Mouse (Mus musculus): ENCODE results near the gene Shd. TPM values are rescaled to one million over a fixed set of nuclear protein-coding genes. Genes with fewer than 3 reads are reported as not detected.
A peak's percentile ranks its signal among the peaks of the same experiment; 100 is the strongest.

Gene Shd
- total and polyA plus RNA-seq, 2 experiments from 2014 or later, result 5.0 to 11.7 TPM

- peaks cover 16% of the 10 kb centered on the region for H3K4me1 ChIP-seq (ENCODE audit: control insufficient read depth, insufficient read depth)
- DNase-seq (ENCODE audit: low spot score) (peak; percentile 88), ATAC-seq (ENCODE audit: insufficient read depth, low read depth) (no peak)
- peak within 1 kb of the TSS; percentile 50 for H3K4me2 ChIP-seq (ENCODE audit: low read depth, low read length)
- H3K27ac ChIP-seq (ENCODE audit: low read depth), result peak within 1 kb of the TSS; percentile 50
- 0 out of 2 replicates have a peak, but pooled peaks cover 9% of the 10 kb centered on the region for H3K36me3 ChIP-seq (replicated peaks; ENCODE audit: control insufficient read depth, insufficient read depth, low read length)
- no peaks in the 10 kb centered on the region for H3K9me3 ChIP-seq (replicated peaks; ENCODE audit: control insufficient read depth, low read length)
- WGBS, result 32% methylated on average over 13 of the region's 13 CpGs
- H3K4me3 ChIP-seq (ENCODE audit: low read depth, low read length), result peak within 1 kb of the TSS; percentile 36
- H3K27me3 ChIP-seq (ENCODE audit: control insufficient read depth, insufficient read depth, low read length), result peaks cover 4% of the 10 kb centered on the region; the same call in 1 of the 2 replicates
- H3K9ac ChIP-seq (replicated peaks; ENCODE audit: low read depth, low read length), result no peak within 1 kb of the TSS
- TF ChIP-seq CTCF (IDR thresholded peaks at IDR 0.05; ENCODE audit: low read depth) (no peak), EP300 (IDR thresholded peaks at IDR 0.05; ENCODE audit: low read depth) (0 out of 2 replicates have a peak, but pooled peaks have one; percentile 34)
Observed at GRCm38 (mm10) chr17:56005415-56006061, 35.3 kb downstream of the Shd start, which contains the start of the genes Stap2 and Mpnd. Gene Stap2 (minus strand): TSS chr17:56005584. Gene Mpnd (plus strand): TSS chr17:56005711.

GRCm38 (mm10) chr17:56006956-56007355 lies 36.7 kb downstream of the Shd start:
- Histone ChIP-seq H3K4me1 (ENCODE audit: control insufficient read depth, insufficient read depth) (peaks cover 16% of the 10 kb centered on the region), H3K4me3 (ENCODE audit: low read depth, low read length) (no peak overlapping the region), H3K4me2 (ENCODE audit: low read depth, low read length) (no peak overlapping the region), H3K36me3 (replicated peaks; ENCODE audit: control insufficient read depth, insufficient read depth, low read length) (peaks cover 9% of the 10 kb centered on the region), H3K27ac (ENCODE audit: low read depth) (no peak overlapping the region), H3K9ac (replicated peaks; ENCODE audit: low read depth, low read length) (no peak overlapping the region), H3K9me3 (replicated peaks; ENCODE audit: control insufficient read depth, low read length) (no peaks in the 10 kb centered on the region), H3K27me3 (ENCODE audit: control insufficient read depth, insufficient read depth, low read length) (no peaks in the 10 kb centered on the region)
- no peak for ATAC-seq (ENCODE audit: insufficient read depth, low read depth)
- no peak for DNase-seq (ENCODE audit: low spot score)
- no peak for TF ChIP-seq CTCF (IDR thresholded peaks at IDR 0.05; ENCODE audit: low read depth)
- no peak for TF ChIP-seq EP300 (IDR thresholded peaks at IDR 0.05; ENCODE audit: low read depth)
- WGBS, result 50% methylated on average over 10 of the region's 10 CpGs

- TF ChIP-seq EP300 (IDR thresholded peaks at IDR 0.05; ENCODE audit: low read depth) (no peak), CTCF (IDR thresholded peaks at IDR 0.05; ENCODE audit: low read depth) (no peak)
- H3K4me3 ChIP-seq (ENCODE audit: low read depth, low read length), result no peak overlapping the region
- DNase-seq (ENCODE audit: low spot score), result peak; percentile 36
- peaks cover 16% of the 10 kb centered on the region for H3K36me3 ChIP-seq (replicated peaks; ENCODE audit: control insufficient read depth, insufficient read depth, low read length)
- H3K27me3 ChIP-seq (ENCODE audit: control insufficient read depth, insufficient read depth, low read length), result no peaks in the 10 kb centered on the region
- peak overlapping the region; percentile 98 for H3K4me2 ChIP-seq (ENCODE audit: low read depth, low read length)
- ATAC-seq (ENCODE audit: insufficient read depth, low read depth), result no peak; the same call in 1 of the 2 replicates
- peaks cover 16% of the 10 kb centered on the region for H3K4me1 ChIP-seq (ENCODE audit: control insufficient read depth, insufficient read depth)
- no peak overlapping the region for H3K9ac ChIP-seq (replicated peaks; ENCODE audit: low read depth, low read length)
- WGBS, result 24% methylated on average over 13 of the region's 14 CpGs
- peak overlapping the region; percentile 81 for H3K27ac ChIP-seq (ENCODE audit: low read depth)
- H3K9me3 ChIP-seq (replicated peaks; ENCODE audit: control insufficient read depth, low read length), result no peaks in the 10 kb centered on the region
Observed at GRCm38 (mm10) chr17:56007444-56008355, 37.4 kb downstream of the Shd start.

GRCm38 (mm10) chr17:56008356-56009087 lies 38.3 kb downstream of the Shd start:
- Histone ChIP-seq H3K36me3 (replicated peaks; ENCODE audit: control insufficient read depth, insufficient read depth, low read length) (peaks cover 21% of the 10 kb centered on the region), H3K27ac (ENCODE audit: low read depth) (peak overlapping the region; percentile 81), H3K4me3 (ENCODE audit: low read depth, low read length) (peak overlapping the region; percentile 91), H3K27me3 (ENCODE audit: control insufficient read depth, insufficient read depth, low read length) (no peaks in the 10 kb centered on the region), H3K4me2 (ENCODE audit: low read depth, low read length) (peak overlapping the region; percentile 98), H3K9ac (replicated peaks; ENCODE audit: low read depth, low read length) (peak overlapping the region; percentile 60), H3K9me3 (replicated peaks; ENCODE audit: control insufficient read depth, low read length) (no peaks in the 10 kb centered on the region), H3K4me1 (ENCODE audit: control insufficient read depth, insufficient read depth) (peaks cover 16% of the 10 kb centered on the region)
- no peak for TF ChIP-seq CTCF (IDR thresholded peaks at IDR 0.05; ENCODE audit: low read depth)
- TF ChIP-seq EP300 (IDR thresholded peaks at IDR 0.05; ENCODE audit: low read depth), result no peak
- 2% methylated on average over 21 of the region's 21 CpGs for WGBS
- peak; percentile 92 for ATAC-seq (ENCODE audit: insufficient read depth, low read depth)
- DNase-seq (ENCODE audit: low spot score), result peak; percentile 95
